Mouse (Mus musculus): ENCODE measurements at regions not wholly inside any gene's neighbourhood (a gene's known extent, or its start where the extent isn't known, plus 50 kb on each side); places are given as distances from the start of the nearest gene placed in this dataset.
A peak's percentile ranks its signal among the peaks of the same experiment; 100 is the strongest.

- peak; percentile 26 for ATAC-seq
These were observed 56.5 kb downstream of the Tmsb4x start for GRCm38 (mm10) chrX:167152611-167153010.

GRCm38 (mm10) chrX:167151341-167151740, 57.8 kb downstream of the Tmsb4x start:
- no peak for ATAC-seq

DNA sequence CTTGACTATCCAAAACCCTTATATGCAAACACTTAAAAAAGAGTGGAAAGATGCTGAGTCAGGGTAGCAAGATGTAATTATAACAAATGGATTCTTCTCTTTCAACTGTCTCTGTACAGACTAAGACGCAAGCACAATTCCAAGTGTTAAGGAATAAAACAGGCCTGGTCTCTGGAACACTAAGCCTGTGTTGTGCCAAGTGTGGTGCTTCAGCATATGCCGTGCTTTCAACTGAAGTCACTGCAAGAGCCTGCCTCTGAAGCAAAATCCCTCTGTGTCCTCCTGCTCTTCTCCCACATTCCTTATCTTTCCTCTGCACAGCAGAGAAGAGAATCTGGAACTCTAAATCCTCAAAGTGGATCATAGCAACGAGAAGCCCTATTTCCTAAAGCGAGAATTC, 59.7 kb downstream of the Tmsb4x start:
- ATAC-seq = no peak

- ATAC-seq = peak; percentile 69
These were observed 62.4 kb downstream of the Tmsb4x start for GRCm38 (mm10) chrX:167146513-167147360.

GRCm38 (mm10) chrX:167145508-167146182, 63.5 kb downstream of the Tmsb4x start:
- ATAC-seq = peak; percentile 27

DNA sequence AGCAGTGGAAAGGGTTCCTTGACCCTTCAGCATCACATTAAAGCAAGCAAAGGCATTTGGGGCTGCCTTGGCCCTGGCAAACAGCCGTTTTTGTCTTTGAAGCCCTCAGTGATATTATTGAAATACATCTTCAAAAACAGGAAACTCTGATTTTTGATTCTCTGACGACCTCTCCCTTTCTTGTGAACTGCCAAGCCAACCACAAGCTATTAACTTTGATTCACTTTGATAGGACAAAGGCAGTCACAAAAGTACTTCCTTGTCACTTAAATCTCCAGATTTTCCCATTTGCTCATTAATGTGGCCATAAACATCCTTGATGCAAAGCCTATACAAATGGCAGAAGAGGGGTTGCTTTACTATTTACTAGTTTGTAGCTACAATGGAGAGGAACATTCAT, 70.0 kb downstream of the Tmsb4x start:
- peak; percentile 63 for ATAC-seq

DNA sequence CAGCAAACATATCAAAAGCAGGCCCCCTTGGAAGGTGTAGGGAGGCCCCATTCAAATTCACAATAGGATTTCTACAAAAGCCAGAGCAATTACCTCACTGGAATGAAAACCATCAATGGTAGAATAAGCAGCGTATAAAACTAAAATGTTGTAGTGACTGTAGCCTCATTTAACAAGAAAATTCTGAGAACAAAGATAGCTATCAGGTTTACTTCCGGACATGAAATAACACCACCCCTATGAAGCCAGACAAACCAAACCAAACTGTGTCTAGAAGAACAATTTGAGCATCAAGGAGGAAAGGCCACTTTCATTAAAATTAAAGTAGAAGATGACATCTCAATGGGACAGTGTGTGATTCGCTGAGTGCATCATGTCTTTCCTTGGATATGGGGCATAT, 74.9 kb downstream of the Tmsb4x start:
- peak; percentile 53 for ATAC-seq

GRCm38 (mm10) chrX:167132989-167133395, 76.1 kb downstream of the Tmsb4x start:
- no peak for ATAC-seq

GRCm38 (mm10) chrX:167131317-167131716, 77.8 kb downstream of the Tmsb4x start:
- ATAC-seq = no peak

DNA sequence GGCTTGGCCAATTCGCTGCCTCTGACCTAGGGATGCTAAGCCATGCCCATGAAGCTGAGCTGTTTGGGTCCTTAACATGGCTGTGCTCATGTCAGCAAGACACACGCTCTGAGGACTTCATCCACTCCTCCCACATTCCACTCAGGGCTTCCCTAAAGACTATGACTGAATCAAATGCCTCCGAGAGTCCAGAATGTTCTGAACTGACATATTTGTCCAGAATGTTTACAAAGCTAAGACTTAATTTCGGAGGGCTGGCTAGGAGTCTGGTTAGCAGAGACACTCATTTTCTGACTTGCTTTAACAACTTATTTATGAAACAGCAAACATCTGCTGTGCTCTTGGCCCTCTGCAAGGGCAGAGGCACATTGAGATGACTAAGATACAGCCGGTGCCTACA, 78.5 kb downstream of the Tmsb4x start:
- no peak for ATAC-seq

DNA sequence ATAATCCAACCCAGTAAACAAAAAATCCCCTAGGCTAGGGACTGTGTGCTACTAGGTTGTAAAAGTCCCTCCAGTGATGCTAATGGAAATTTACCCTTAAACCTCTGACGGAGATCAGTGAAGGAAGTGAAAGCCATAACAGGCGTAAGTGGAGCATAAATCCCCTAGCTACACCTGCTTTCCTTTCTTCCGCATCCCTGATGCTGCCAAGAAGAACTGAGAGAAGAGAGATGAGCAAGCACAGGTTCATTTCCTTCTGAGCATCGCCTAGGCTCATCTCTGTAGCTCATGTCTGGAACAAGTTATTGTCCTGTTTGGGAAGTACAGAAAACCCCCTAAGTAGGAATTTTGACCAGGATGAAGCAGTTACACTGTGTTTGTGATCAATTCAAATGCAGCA, 89.8 kb downstream of the Tmsb4x start:
- ATAC-seq = peak; percentile 90

DNA sequence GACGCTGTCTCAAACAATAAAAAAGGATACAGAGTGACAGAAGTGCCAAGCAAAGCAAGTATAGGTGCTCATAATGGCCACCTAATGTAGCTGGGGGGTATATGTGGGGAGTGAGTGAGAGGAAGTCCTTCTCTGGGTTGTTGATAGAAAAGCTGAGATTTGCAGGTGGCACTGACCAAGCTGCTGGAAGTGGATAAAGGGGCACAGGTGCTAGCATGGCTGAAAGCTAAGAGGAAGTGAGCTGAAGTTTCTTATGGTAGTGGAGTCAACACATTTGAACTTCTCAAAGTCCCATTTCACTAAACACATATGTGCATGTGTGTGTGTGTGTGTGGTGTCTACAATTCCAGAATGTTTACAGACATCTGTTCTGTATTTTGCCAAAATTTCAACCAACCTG, 94.0 kb downstream of the Tmsb4x start:
- no peak for ATAC-seq

DNA sequence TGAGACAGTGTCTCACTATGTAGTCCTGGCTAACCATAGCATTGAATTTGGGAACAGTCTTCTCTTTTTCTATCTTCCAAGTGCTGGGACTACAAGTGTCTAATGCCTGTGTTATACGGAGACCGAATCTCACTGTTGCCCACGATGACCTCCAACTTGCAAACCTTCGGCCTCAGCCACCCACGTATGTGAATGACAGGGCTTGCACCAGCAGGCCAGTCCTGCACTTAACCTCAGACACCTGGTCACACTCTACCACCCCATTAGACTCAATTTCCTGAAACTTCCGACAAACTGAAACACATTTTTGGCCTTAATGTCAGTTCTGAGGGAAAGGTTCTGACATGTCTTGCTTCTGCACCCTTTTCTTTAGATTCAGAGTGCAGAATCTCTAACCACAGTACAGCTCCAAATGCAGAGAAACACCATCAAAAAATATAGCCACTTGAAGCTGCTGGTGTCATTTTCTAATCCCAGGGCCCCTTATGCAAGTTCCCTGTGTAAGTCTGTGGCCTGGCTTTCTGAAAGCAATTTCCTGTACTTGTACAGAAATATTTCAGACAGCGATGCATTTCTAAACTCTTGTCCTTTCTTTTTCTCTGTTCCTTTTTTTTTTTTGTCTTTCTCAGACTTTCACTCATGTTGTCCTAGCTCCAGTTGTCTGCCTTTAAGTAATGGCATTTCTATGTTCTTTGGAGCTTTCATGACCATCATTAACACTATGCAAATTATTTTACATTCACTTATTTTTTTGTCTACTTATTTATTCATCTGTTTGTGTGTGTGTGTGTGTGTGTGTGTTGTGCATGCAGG, 97.8 kb downstream of the Tmsb4x start:
- ATAC-seq = no peak

DNA sequence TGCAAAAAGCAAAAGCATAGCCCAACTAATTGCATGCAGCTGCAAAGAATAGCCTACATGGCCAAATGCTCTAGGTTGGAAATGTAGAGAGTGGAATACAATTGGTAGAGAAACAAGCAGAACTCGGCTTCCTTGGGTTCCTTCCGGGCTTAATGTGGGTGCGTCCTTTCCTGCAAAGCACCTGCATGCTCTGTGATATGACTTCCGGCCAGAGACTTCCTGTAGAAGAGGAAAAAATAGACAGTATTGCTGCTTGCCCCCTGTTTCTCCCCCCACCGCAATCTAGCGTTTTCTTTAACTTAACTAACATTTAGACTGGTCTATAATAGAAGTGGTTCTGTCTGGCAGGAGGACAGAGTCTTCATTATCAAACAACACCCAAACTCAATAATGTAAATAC, 100.8 kb downstream of the Tmsb4x start:
- ATAC-seq = peak; percentile 65

GRCm38 (mm10) chrX:167107469-167107868, 101.6 kb downstream of the Tmsb4x start:
- ATAC-seq = no peak

DNA sequence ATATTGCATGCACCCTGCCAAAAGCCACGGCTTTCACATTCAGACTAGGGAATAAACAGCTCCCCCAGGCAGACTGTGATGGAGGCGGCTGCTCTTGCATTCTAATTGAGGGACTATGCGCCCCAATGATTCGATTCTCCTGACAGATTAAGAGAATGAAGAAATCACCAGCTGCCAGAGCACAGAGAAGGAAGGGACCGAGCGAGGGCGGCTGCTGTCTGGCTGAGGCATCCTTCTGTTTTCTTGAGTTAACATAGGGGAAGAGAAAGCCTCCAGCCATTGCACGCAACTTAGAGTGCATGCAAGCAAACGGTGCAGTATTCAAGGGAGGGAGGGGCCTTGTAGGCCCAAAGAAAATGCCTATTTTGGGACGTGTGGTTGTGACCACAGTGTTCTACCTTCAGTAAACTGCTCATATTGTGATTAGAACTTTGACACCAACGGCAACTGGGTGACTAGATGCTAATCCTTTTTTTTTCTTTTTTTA, 103.1 kb downstream of the Tmsb4x start:
- ATAC-seq = no peak

- ATAC-seq = no peak
These were observed 103.8 kb downstream of the Tmsb4x start for GRCm38 (mm10) chrX:167105354-167105753.

- no peak for ATAC-seq
These were observed 104.9 kb downstream of the Tmsb4x start for GRCm38 (mm10) chrX:167104247-167104621.

DNA sequence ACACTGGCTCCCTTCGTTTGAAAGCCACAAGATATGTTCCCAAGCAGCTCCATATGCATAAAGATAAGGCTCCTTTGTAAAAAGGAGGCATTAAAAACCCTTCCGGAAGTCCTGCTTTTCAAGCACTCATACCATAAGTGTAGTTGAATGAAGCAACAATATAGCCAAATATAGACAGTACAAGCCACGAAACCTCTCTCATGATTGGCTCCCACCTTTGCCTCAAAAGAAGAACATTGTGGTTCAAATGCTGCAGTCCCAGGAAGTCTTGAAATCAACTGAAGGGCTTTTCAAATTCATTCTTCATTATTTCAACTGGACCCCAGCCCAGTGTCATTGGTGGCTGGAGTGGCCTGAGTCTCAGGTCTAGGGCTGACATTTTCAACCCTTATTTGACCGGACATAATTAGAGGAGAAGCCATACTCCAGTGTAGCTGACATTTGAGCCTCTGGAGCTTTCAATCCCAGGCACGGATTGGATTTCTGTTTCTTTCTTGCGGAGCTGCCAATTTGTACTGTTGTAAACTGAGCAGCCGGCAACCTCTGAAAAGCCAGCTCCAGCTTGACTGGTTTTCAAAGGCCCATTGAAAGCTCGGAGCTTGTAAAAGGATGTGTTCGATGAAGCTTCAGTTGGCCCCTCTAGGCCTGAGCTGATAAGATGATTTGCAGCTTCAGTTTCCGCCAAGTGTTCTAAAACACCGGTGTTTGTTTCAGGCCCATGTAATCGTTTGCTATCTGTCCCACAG, 105.4 kb downstream of the Tmsb4x start:
- ATAC-seq = peak; percentile 29

DNA sequence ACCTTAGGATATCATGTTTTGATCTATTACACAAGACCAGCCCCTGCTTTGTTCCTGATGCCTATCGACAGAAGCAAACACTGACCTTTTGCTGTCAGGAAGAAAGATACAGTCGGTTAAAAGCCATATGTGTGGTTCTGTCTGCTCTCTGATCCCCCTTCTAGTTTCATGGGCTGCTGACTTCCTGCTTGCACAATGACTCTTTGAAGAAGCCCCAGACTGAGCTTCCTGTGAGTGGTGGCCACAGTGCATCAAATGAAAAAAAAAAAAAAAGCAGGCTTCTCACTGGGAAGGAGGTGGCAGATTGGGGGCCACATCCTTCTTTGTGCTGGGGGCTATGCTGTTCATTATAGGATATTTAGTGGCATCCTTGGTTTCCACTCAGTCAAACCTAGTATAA, 107.2 kb downstream of the Tmsb4x start:
- peak; percentile 80 for ATAC-seq

GRCm38 (mm10) chrX:167099411-167099810, 109.7 kb downstream of the Tmsb4x start:
- no peak for ATAC-seq

DNA sequence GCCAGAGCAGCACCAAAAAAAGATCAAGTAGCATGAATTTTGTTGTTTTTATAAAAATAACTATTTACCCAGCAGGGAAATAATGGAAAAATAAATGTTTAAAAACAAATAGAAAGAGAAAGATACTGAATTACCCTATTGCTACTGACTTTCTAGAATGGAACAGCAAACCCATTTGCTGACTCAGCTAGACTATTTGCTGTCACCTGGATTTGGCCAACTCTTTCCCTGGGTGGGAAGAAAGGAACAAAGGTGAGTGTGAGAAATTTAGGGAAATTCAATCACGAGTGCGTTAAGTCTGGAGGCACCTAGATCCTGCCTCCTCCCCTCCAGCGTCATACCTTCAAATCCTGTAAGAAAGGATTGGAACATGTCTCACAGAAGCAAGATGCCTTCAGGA, 110.2 kb downstream of the Tmsb4x start:
- ATAC-seq = no peak

Measured in inflammation-experienced regulatory T-cells, adult 6 months (primary cell).